Mouse (Mus musculus): ENCODE measurements around the gene Gtpbp8. TPM values are rescaled to one million over a fixed set of nuclear protein-coding genes. Genes with fewer than 3 reads are reported as not detected.

Gtpbp8 gene
- polyA plus RNA-seq, 1 experiment from 2014 or later, result 29.0 TPM

GRCm38 (mm10) chr16:44687719-44688420 is 58.3 kb downstream of the Gtpbp8 start:
- Histone ChIP-seq H3K9me3 (peaks cover under 1% of the 10 kb centered on the region; the same call in 1 of the 2 replicates), H3K9ac (replicated peaks) (peak overlapping the region; percentile 19), H3K27me3 (no peaks in the 10 kb centered on the region), H3K27ac (peak overlapping the region; percentile 95), H3K4me1 (replicated peaks) (peaks cover 66% of the 10 kb centered on the region), H3K4me3 (replicated peaks) (peak overlapping the region; percentile 13; the same call in 1 of the 2 replicates), H3K4me2 (peak overlapping the region; percentile 51), H3K36me3 (no peaks in the 10 kb centered on the region)
- WGBS, result 3% methylated on average over 18 of the region's 18 CpGs
- peak; percentile 72 for ATAC-seq (ENCODE audit: insufficient number of reproducible peaks, insufficient read depth, low FRiP score, low TSS enrichment, low read depth)

GRCm38 (mm10) chr16:44686991-44687718 is 59.0 kb downstream of the Gtpbp8 start:
- Histone ChIP-seq H3K4me2 (peak overlapping the region; percentile 51), H3K36me3 (0 out of 2 replicates have a peak, but pooled peaks cover 4% of the 10 kb centered on the region), H3K9ac (replicated peaks) (peak overlapping the region; percentile 19; the same call in 1 of the 2 replicates), H3K9me3 (peaks cover 8% of the 10 kb centered on the region), H3K27ac (peak overlapping the region; percentile 95), H3K4me1 (replicated peaks) (peaks cover 65% of the 10 kb centered on the region), H3K27me3 (no peaks in the 10 kb centered on the region), H3K4me3 (replicated peaks) (0 out of 2 replicates have a peak overlapping the region, but pooled peaks have one; percentile 13)
- ATAC-seq (ENCODE audit: insufficient number of reproducible peaks, insufficient read depth, low FRiP score, low TSS enrichment, low read depth), result peak; percentile 86
- 45% methylated on average over 20 of the region's 20 CpGs for WGBS

Other genes with a start within 250 kb of the Gtpbp8 start
- 43.1 and 50.8 TPM in 2 replicates for gene Boc, start 187.5 kb downstream of the Gtpbp8 start, polyA plus RNA-seq (2016; fragmentation: Nextera tagmentation; extraction: Ambion mirVana)
- 11.7 and 12.8 TPM in 2 replicates for gene Nepro, start 22.1 kb downstream of the Gtpbp8 start, polyA plus RNA-seq (2016; fragmentation: Nextera tagmentation; extraction: Ambion mirVana)
- 0.22 and 0.43 TPM in 2 replicates for gene Cd200r1, start 19.4 kb upstream of the Gtpbp8 start, polyA plus RNA-seq (2016; fragmentation: Nextera tagmentation; extraction: Ambion mirVana)
- gene Cd200r4, start 65.4 kb upstream of the Gtpbp8 start, polyA plus RNA-seq (2016; fragmentation: Nextera tagmentation; extraction: Ambion mirVana), result not detected in 2 replicates
- not detected in 2 replicates for gene Cd200r2, start 120.7 kb upstream of the Gtpbp8 start, polyA plus RNA-seq (2016; fragmentation: Nextera tagmentation; extraction: Ambion mirVana)
- gene Cd200r3, start 197.3 kb upstream of the Gtpbp8 start, polyA plus RNA-seq (2016; fragmentation: Nextera tagmentation; extraction: Ambion mirVana), result not detected in 2 replicates